Mouse (Mus musculus) adrenal gland, postnatal 4 days (tissue): ENCODE results near the gene 4933415A04Rik. TPM values are rescaled to one million over a fixed set of nuclear protein-coding genes. Genes with fewer than 3 reads are reported as not detected.

ENCODE experiments used
- DNase-seq, 2 experiments: peaks; one replicate each; pipeline ENCODE4 v3.0.0; 2021 to 2022; ENCODE audit warnings: low spot score in 2 of 2, mixed read lengths in 2 of 2
- long read RNA-seq, 2 experiments: library from polyadenylated mRNA; stranded (forward); transcript quantifications; one replicate each; pipeline ENCODE4 v2.0.0; 2021
- total RNA-seq, 2 experiments: library from RNA; stranded (reverse); gene quantifications; 2 replicates each; pipeline ENCODE4 v1.2.3; 2021

Gene 4933415A04Rik
- 1 to 10 TPM; 3.7 to 4.0 TPM for total RNA-seq
- long read RNA-seq, experiment 1, result 0 reads
- long read RNA-seq, experiment 2, partial matches to known transcripts, result 0 of 1 reads
- long read RNA-seq, experiment 2, other reads (novel, unspliced or antisense), result 0 of 1 reads

- peak; percentile 36 to 56 for DNase-seq
Observed at GRCm38 (mm10) chr11:43586324-43587090, at the start of gene 4933415A04Rik. Gene 4933415A04Rik (plus strand): TSS chr11:43587040.

DNA sequence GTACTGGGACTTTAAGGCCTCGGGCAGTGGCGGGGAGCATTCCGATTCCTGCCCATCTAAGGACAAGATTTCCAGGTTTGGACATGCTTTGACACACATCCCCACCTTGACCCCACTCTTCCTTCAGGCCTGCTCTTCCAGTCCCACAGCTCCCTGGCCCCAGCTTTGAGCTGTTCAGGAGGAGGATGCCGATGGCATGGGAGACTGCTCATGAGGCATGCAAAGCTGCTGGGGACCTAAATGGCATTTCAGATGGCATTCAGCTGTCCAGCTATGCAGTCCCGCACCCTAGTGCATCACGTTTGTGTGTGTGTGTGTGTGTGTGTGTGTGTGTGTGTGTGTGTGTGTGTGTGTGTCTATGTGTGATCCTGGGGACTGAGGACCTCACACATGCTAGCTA is 49.8 kb upstream of the 4933415A04Rik start:
- no peak for DNase-seq

- DNase-seq, result no peak
Observed at GRCm38 (mm10) chr11:43539863-43540262, 47.0 kb upstream of the 4933415A04Rik start.

- no peak for DNase-seq
Observed at GRCm38 (mm10) chr11:43543711-43544466, 43.0 kb upstream of the 4933415A04Rik start.

- no peak for DNase-seq
Observed at GRCm38 (mm10) chr11:43544819-43545218, 42.0 kb upstream of the 4933415A04Rik start.

- DNase-seq, result no peak
Observed at GRCm38 (mm10) chr11:43545873-43546475, 40.9 kb upstream of the 4933415A04Rik start.

- DNase-seq, result no peak
Observed at GRCm38 (mm10) chr11:43546678-43547077, 40.2 kb upstream of the 4933415A04Rik start.

GRCm38 (mm10) chr11:43548148-43548547 is 38.7 kb upstream of the 4933415A04Rik start:
- peak; percentile 30 to 60 for DNase-seq

DNA sequence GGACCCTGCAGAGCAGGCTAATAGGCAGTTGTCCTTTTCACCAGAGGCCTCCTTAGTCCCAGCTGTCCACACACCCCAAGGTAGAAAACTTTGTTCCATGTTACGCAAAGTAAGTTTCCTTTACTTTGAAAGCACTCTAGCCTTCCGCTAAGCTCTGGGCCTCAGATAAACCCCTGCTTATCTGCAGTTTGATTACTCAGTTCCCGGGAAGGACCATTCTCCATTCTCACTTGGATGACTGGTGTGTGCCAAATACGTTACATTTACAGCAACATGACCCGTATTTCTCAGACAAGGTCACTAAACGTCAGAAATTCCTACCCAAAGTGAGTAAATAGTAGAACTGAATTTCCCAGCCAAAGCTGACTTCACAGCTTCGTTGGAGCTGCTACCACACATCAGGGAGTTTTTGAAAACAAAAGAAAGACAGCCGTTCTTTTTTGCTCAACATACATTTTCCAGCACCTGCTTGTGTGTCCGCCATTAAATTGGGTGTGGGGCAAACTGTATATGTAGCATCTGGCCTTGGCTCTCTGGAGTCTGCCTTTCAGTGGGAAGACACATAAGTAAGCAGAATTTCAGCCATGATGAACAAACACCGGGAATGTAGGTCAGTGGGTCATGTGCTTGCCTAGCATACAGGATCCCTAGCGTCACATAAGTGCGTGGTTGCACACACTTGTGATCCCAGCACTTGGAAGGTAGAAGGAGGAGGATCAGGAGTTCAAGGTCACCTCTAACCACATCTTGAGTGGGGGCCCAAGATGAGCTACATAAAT is 38.0 kb upstream of the 4933415A04Rik start:
- DNase-seq, result no peak

DNA sequence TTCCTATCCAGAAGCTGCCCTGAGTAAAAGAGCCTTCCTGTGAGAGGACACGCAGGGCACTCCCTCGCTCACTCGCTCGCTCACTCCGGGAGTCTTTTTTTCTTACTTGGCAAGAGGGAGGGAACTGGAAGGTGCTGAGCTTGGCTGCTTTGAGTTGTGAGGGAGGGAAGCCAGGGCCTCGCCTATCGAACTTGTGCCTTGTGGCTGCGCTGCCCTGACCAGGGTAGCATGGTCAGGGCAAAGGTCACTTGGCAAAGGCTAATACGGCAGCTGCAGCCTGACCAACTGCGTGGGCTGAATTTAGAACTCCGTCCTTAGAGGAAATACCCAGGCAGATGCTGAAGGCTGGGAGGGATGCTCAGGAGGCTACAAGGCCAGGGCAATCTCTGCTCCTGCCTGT is 37.1 kb upstream of the 4933415A04Rik start:
- DNase-seq, result no peak

- no peak for DNase-seq
Observed at GRCm38 (mm10) chr11:43551756-43552155, 35.1 kb upstream of the 4933415A04Rik start.

- no peak for DNase-seq
Observed at GRCm38 (mm10) chr11:43552675-43553074, 34.2 kb upstream of the 4933415A04Rik start.

- DNase-seq, result no peak
Observed at GRCm38 (mm10) chr11:43556538-43556937, 30.3 kb upstream of the 4933415A04Rik start.

- DNase-seq, result no peak
Observed at GRCm38 (mm10) chr11:43559515-43560292, 27.1 kb upstream of the 4933415A04Rik start.

GRCm38 (mm10) chr11:43563654-43564244 is 23.1 kb upstream of the 4933415A04Rik start:
- DNase-seq, result no peak

DNA sequence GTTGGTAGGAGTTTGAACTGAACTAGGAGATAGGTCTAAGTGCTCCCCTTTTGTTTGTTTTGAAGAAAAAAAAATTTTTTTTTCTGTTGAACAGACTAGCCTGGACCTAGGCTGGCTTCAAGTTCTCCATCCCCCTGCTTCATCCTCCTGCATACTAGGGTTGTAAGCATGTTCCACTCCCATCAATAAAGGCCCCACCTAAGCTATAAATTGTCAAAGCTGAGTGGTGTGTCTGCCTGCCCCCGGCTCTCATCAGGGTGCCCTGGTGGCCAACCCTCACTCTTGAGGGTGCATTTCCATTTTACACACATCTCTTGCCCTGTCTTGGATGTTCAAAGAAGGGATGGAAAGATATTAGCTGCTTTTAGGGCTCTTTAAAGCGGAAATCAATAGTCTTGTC is 21.4 kb upstream of the 4933415A04Rik start:
- DNase-seq, result no peak

DNA sequence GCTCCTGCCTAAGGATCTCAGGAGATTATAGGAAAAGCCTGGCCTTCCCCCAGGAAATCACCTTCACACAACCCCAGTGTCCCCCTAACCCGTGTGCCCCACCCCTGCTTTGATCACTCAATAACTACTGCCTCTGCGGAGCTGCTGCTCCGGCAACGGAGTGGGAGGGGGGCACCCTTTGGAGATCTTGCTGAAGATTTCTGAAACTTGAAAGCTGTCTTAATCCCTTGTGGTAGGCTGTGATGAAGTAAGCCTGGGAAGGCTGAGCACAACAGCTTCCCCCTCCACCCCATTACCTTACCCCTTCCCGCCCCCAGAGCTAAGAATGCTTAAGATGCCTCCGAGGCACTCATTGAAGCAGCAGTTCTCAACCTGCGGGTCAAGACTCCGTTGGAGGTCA is 21.0 kb upstream of the 4933415A04Rik start:
- DNase-seq, result no peak

- no peak for DNase-seq
Observed at GRCm38 (mm10) chr11:43566696-43567095, 20.1 kb upstream of the 4933415A04Rik start.

GRCm38 (mm10) chr11:43568263-43568662 is 18.6 kb upstream of the 4933415A04Rik start:
- DNase-seq, result no peak

DNA sequence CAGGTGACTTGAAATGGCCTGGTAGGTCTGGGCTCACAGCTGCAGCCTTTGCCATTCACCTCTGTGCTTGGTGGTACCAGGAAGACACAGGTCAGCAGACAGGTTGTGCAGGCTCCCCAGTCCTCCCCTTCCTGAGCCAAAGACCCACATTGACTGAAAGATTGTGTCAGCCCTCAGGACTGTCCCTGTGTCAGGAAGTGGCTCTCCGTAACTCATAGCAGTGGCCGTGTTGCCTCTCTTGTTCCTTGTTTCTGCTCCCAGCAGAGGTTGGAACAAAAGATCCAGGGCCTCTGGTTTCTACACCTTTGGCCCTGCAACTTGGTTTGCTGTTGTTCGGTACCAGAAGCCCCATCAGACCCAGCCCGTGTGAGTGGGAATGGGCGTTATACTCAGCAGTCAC is 17.7 kb upstream of the 4933415A04Rik start:
- DNase-seq, result no peak
